Mouse (Mus musculus): ENCODE measurements at regions not wholly inside any gene's neighbourhood (a gene's known extent, or its start where the extent isn't known, plus 50 kb on each side); places are given as distances from the start of the nearest gene placed in this dataset.
A peak's percentile ranks its signal among the peaks of the same experiment; 100 is the strongest.
"Not testable (repeated sequence)": the region's sequence is repeated elsewhere in the genome, so short reads cannot be mapped to it uniquely, and the experiment has no call there.

DNA sequence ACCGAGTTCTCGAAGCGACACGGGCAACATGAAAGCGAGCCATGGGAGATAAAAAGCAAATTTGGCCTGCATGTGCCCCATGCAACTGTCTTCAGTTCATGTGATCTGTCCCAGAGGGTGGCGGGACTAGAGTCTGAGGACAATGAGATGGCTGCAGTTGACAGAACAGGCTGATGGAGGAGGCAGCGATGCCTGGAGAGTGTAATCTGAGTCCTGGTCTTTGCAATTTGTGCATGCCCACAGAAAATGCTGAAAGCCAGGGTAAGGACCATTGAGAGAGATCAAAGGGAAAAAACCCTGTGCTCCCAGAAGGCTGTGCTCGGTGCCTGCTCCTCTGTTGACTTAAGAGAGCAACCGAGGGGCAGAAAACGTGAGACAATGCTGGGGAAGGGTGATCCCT lies 624.8 kb upstream of the BB014433 start:
- no peak for ATAC-seq

DNA sequence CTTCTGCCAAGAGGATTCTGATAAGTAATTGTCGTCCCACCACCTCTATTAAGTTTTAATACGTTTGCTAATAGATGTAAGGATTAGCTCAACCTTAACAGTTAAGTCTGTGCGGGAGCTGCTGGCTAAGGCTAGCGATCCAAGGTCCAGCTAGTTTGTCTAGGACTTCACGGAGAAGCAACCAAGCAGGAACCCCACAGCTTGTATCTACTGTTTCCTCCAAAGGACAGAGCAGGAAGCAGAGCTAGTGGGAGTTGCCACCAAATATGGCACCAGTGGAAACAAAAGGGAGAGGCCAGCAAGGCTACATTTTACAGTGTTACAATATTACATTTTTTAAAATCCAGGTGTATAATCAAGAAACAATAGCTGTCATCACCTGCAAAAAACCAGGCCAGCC lies 624.4 kb upstream of the BB014433 start:
- ChIA-PET CTCF (no interaction called here), POLR2A (no interaction called here)
- in situ Hi-C loops (cut with MboI; ENCODE audit: low pct_unique_long_range_greater_than_20kb) = no loop called here
- peaks cover 3% of the 10 kb centered on the region for H3K27me3 ChIP-seq
- ATAC-seq (no peak), DNase-seq (ENCODE audit: low read depth, low spot score) (no peak)
- TF ChIP-seq CTCF (IDR thresholded peaks at IDR 0.05) = no peak

More for the DNA sequence above, 624.8 kb upstream of the BB014433 start:
- H3K27me3 ChIP-seq = peaks cover 3% of the 10 kb centered on the region
- POLR2A ChIA-PET = no interaction called here
- CTCF ChIA-PET = no interaction called here
- in situ Hi-C loops (cut with MboI; ENCODE audit: low pct_unique_long_range_greater_than_20kb) = no loop called here
- TF ChIP-seq CTCF (IDR thresholded peaks at IDR 0.05) = no peak
- no peak for DNase-seq (ENCODE audit: low read depth, low spot score)

DNA sequence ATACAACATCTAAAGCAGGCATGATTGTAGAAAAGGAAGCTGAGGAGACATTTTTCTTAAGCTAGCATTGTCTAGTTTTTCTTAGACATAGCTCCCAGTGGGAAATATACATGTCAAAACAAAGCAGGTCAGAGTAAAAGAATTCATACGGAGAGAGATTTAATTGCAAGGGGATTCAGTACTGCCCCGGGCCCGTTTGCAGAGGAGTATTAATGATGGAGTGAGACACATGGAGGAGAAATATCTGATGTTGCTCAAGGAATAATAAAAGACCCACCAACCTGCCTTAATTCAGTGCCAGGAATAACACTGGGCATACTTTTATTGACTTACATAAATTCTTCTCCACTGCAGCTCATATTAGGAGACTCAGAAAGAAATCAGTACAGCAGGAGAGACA lies 623.6 kb upstream of the BB014433 start:
- H3K27me3 ChIP-seq = peaks cover 3% of the 10 kb centered on the region
- no peak for TF ChIP-seq CTCF (IDR thresholded peaks at IDR 0.05)
- ChIA-PET POLR2A (no interaction called here), CTCF (no interaction called here)
- in situ Hi-C loops (cut with MboI; ENCODE audit: low pct_unique_long_range_greater_than_20kb) = no loop called here
- no peak for DNase-seq (ENCODE audit: low read depth, low spot score)
- no peak for ATAC-seq

DNA sequence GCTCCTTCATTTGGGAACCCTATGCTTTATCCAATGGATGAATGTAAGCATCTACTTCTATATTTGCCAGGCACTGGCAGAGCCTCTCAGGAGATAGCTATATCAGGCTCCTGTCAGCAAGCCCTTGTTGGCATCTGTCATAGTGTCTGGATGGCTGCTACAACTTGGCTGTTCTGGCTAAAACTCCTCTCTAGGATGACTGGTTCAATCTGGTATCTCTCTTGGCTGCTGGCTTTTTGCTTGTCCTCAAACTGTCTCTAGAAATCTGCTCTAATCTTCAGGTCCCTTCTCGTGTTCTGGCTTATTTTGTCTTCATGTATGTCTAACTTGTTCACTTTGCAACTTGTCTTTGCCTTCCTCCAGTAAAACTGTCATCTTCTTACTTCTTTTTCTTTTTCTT lies 614.7 kb upstream of the BB014433 start:
- ATAC-seq = no peak
- TF ChIP-seq CTCF (IDR thresholded peaks at IDR 0.05) = no peak
- H3K27me3 ChIP-seq = no peaks in the 10 kb centered on the region
- CTCF ChIA-PET = no interaction called here
- in situ Hi-C loops (cut with MboI; ENCODE audit: low pct_unique_long_range_greater_than_20kb) = no loop called here
- DNase-seq (ENCODE audit: low read depth, low spot score) = no peak
- POLR2A ChIA-PET = no interaction called here

DNA sequence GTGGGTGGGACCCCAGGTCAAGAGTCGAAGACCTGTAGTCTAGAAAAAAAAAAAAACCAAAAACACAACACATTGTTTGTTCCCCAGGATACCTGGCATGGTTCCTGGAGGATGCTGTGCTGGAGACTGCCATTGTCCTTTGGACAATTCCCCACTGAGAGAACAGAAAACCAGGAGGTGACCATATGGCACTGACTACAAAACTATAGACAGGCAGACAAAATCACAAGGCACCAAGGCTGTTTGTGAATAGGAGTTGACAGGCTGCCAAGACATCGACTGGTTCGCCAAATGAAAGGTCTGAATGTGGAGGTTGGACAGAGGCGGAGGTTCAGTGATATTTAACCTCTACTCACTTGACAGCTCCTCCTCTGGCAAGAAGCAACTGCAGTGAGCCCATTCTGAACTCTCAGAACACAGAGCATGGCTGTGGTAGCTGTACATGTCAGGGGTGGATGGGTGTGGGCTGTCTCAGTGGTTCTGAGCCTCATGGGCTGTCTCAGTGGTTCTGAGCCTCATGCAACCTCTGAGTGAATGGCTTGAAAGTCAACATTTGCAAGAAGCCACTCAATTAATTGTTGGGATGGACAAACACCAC lies 589.0 kb upstream of the BB014433 start:
- TF ChIP-seq CTCF (IDR thresholded peaks at IDR 0.05) = no peak
- CTCF ChIA-PET = no interaction called here
- POLR2A ChIA-PET = no interaction called here
- in situ Hi-C loops (cut with MboI; ENCODE audit: low pct_unique_long_range_greater_than_20kb) = no loop called here
- no peaks in the 10 kb centered on the region for H3K27me3 ChIP-seq
- DNase-seq (ENCODE audit: low read depth, low spot score) = no peak
- no peak for ATAC-seq

DNA sequence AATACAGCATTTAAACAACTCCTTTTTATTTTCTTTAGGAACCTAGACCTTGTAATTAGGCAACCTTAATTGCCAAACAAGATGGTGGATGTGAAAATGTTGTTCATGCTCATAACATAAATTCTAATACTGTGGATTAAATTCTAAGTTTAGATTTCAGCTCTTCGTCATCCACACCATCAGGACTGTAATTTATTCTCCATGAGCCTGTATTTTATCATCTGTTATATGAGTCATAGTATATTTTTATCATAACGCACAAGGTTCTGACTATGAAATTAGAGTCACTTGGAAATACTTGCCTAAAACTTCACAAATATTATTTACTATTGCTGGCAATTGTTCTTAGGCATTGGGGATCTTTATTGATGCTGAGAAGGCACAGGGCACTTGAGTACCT lies 582.7 kb upstream of the BB014433 start:
- CTCF ChIA-PET = no interaction called here
- ATAC-seq (no peak), DNase-seq (ENCODE audit: low read depth, low spot score) (no peak)
- TF ChIP-seq CTCF (IDR thresholded peaks at IDR 0.05) = no peak
- in situ Hi-C loops (cut with MboI; ENCODE audit: low pct_unique_long_range_greater_than_20kb) = no loop called here
- POLR2A ChIA-PET = no interaction called here
- H3K27me3 ChIP-seq = peaks cover 4% of the 10 kb centered on the region

DNA sequence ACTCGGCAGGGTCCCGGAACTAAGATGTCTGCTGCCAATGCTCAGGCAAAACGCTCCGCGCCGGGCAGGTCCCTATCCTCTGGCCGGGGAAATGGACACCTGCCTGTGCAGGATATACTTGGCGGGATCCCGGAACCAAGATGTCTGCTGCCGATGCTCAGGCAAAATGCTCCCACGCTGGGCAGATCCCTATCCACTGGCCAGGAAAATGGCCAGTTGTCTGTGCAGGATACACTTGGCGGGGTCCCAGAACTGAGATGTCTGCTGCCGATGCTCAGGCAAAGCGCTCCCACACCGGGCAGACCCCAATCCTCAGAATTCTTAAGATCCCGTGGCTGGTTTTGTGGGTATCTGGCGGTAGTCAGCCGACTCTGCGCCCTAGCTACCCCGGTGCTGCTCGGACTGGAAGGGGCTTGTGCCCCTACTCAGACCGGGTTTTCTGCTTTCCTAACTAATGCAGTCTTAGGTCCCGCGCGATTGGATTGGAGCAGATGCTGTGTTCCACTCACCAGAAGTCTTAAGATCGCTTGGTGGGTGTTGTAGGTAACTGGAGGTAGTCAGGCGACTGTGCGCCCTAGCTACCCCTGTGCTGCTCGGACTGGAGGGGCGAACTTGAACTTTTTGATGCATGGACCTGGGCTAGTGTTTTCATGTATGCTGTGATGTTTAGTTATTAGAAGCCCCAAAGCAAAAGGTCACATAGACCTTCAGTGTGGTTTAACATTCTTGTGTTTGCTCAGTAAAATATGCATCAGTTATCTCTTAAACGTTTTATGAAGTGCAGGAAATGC lies 577.9 kb upstream of the BB014433 start:
- POLR2A ChIA-PET; DNase-seq (ENCODE audit: low read depth, low spot score); ATAC-seq; CTCF ChIA-PET; in situ Hi-C loops (cut with MboI; ENCODE audit: low pct_unique_long_range_greater_than_20kb); H3K27me3 ChIP-seq: not testable (repeated sequence)

DNA sequence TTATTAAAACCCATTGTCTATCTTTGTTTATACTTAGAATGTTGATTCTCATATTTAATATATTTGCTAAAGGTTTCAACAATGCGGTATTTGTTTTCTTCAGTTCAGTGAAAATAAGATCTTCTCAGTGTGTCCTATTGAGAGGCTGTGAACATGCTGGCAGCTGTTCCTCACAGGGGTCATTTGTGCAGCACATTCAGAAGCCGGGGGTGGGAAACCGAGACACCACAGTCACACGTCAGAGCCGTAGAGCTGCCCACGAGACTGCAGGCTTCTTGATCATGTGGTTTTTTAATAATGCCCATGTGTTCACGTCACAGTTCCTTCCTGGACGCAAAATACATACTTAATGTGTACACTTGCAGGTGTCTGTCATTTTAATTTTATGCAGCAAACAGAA lies 564.3 kb upstream of the BB014433 start:
- DNase-seq (ENCODE audit: low read depth, low spot score) (no peak), ATAC-seq (no peak)
- H3K27me3 ChIP-seq = no peaks in the 10 kb centered on the region
- ChIA-PET POLR2A (no interaction called here), CTCF (no interaction called here)
- no peak for TF ChIP-seq CTCF (IDR thresholded peaks at IDR 0.05)
- in situ Hi-C loops (cut with MboI; ENCODE audit: low pct_unique_long_range_greater_than_20kb) = no loop called here

DNA sequence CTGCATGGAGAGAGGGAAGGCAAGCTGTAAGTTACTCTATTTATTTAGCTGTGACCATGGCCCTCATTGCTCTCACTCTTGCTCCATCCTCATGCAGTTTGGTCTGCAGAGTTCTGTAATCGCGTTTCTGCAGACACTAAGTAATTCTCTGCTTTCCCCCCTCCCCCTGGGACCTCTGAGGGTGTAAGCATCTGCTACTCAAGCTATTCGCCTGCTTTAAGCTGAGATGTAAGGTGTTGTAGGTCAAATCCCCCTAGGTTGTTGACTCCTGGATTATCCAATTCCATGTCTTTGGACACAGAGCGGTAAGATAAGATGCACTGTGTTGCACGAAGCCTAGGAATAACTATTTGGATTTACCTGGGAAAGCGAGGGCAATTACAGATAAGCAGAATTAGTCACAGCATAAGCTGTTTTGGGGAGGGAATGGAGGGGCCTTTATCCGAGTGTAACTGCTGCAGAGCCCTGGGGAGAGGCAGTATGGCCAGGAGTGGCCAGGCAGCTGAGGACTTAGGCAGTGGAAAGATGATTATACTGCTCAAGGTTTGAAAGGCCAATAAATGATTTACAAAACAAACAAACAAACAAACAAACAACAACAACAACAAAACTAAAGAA lies 561.8 kb upstream of the BB014433 start:
- no peaks in the 10 kb centered on the region for H3K27me3 ChIP-seq
- in situ Hi-C loops (cut with MboI; ENCODE audit: low pct_unique_long_range_greater_than_20kb) = no loop called here
- no peak for ATAC-seq
- TF ChIP-seq CTCF (IDR thresholded peaks at IDR 0.05) = no peak
- ChIA-PET CTCF (interaction anchor here (1.7 kb wide), 1 partner anchor 10 kb away, joined by 6 read pairs; no protein-coding TSS in a partner anchor), POLR2A (no interaction called here)
- no peak for DNase-seq (ENCODE audit: low read depth, low spot score)

DNA sequence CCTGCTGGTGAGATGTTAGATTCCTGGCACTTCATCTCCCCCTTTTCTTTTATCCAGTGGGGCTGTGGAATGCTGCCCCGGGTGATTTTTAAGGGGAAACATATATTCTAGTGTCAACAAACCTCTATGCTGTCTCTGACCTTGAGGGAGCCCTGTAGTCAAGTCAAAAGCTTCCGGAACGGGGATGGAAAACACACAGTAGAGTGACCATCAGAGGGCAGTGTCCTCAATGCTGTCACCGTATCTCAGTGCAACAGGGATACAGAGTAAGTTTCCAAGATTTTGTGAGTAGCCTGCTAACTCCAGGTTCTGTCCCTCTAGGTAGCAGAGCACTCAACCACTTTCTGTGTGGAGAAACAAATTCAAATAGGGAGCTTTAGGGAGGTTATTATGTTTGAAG lies 555.7 kb upstream of the BB014433 start:
- DNase-seq (ENCODE audit: low read depth, low spot score) (no peak), ATAC-seq (no peak)
- POLR2A ChIA-PET = no interaction called here
- TF ChIP-seq CTCF (IDR thresholded peaks at IDR 0.05) = peak; percentile 78
- in situ Hi-C loops (cut with MboI; ENCODE audit: low pct_unique_long_range_greater_than_20kb) = no loop called here
- H3K27me3 ChIP-seq = peaks cover 4% of the 10 kb centered on the region
- CTCF ChIA-PET = interaction anchor here (0.8 to 1.9 kb wide), 3 partner anchors 10 to 724 kb away, joined by 3 to 17 read pairs (median 5); no protein-coding TSS in a partner anchor

DNA sequence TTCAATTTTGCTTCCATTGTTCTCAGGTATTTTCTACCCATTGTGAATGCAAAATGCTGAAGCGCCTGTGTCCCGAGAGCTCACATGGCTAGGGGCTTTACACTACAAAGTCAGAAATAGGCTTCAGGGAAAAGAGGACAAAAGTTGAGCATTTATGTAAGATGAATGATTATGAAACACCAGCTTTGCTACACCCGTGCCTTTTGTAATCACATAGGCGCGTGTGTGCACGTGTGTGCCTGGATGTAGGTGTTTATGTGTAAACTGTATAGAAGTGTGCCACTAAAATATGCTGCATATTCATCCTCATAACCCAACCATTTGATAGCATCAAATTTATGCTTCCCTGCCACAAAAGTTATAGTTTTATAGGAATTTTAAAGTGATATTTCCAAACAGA lies 547.2 kb upstream of the BB014433 start:
- in situ Hi-C loops (cut with MboI; ENCODE audit: low pct_unique_long_range_greater_than_20kb) = no loop called here

More for the DNA sequence above, 547.2 kb upstream of the BB014433 start:
- POLR2A ChIA-PET = no interaction called here
- CTCF ChIA-PET = interaction anchor here (3.0 kb wide), 1 partner anchor 8 kb away, joined by 17 read pairs; no protein-coding TSS in a partner anchor
- no peak for TF ChIP-seq CTCF (IDR thresholded peaks at IDR 0.05)
- DNase-seq (ENCODE audit: low read depth, low spot score) (no peak), ATAC-seq (no peak)
- H3K27me3 ChIP-seq = peaks cover 12% of the 10 kb centered on the region

All from Patski (cell line).